Mouse (Mus musculus): Measurements from ENCODE around the gene Gm20661.

Gm20661 gene

DNA sequence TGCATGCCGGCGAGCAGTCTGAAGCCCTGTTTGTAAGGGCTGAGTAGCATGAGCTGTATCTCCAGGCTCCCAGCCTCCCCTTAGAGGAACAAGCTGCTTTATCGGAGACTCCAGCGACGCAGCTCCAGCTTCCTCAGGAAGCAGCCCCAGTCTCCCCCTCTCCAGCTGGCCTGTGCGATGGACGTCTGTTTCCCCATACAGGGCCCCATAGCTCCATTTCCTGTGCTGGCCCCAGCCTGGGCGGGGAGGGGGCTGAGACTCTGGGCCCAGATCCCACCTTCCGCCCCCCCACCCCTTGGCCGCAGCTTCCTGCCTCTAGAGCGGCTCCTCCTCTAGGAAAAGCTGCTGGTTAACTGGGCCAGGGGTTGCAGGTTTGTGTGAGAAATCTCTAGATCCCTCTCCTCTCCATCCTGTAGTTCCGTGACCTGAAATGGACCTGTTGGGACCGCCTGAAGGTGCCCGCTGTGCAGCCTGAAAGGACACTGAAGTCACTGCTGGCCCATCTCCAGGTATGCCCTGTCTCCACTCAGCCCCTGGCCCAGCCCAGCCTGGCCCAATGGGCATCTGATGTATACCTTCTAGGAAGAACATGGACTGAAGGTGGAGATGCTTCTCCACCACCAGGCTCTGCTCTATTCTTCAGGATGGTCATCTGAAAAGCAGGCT lies at the start of gene Gm20661:
TSS of gene Gm20661 (plus strand) at position 378 of the 666 bp plus-strand sequence.
- peak; percentile 61 to 62 for DNase-seq (ENCODE audit: low spot score in 2 of 2)

DNA sequence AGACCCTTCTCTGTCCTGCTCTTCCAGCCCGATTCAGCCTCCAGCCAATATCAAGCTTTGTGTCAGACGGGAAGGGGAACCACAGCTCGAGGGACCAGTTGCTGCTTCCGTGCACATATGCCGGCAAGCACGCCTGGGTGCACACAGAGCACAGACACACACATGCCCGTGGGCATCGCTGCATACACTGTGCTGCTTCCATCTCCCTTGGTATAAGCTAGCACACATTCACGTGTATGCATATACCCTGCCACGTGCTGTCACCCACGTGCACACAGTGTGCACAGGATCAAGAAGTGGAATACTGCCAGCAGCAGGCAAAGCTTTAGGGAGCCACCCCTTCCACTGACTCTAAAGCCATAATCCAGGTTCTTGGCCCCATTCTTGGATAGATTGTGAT lies 48.7 kb upstream of the Gm20661 start:
- DNase-seq (ENCODE audit: low spot score in 2 of 2), result no peak

DNA sequence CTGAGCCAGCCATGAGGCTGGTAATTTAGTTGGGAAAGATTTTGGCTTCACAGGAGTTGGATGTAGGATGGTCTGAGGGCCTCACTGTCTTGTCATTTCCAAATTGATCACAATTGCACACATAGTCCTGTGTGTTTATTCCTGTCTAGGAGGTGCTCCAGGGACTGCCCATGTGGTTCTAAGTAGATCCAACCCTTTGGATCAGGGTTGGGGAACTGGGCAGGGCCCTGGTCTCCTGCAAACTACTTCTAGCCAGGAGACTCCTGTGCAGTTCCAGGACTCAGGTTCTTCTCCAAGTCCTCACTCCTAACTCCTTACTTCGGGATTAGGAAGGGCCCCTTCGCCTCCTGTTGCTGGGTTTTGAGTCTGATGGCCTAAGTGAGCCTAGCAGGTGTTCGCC lies 47.5 kb upstream of the Gm20661 start, which contains the start of gene Camkv:
TSS of gene Camkv (plus strand) at position 301 of the 400 bp plus-strand sequence.
- no peak for DNase-seq (ENCODE audit: low spot score in 2 of 2)

DNA sequence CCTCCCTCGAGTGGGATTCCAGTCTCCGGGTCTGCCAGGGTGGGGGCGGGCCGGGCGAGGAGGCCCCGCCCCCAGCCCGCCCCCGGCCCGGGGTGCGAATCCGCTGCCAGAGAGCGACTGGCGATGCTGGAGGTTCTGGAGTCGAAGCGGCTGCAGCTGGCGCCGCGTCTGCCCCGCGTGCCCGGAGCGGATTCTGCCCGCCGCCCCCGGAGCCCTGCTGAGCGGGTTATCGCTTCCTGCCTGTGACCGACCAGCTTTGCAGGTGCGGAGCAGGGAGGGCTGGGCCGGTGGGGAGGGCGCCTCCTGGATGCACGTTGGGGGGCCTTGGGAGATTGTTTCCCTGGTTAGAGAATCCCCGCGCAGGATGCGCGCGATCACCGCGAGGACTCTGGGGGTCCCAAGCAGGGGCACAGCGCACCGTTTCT lies 47.1 kb upstream of the Gm20661 start:
- DNase-seq (ENCODE audit: low spot score in 2 of 2), result peak; percentile 81

DNA sequence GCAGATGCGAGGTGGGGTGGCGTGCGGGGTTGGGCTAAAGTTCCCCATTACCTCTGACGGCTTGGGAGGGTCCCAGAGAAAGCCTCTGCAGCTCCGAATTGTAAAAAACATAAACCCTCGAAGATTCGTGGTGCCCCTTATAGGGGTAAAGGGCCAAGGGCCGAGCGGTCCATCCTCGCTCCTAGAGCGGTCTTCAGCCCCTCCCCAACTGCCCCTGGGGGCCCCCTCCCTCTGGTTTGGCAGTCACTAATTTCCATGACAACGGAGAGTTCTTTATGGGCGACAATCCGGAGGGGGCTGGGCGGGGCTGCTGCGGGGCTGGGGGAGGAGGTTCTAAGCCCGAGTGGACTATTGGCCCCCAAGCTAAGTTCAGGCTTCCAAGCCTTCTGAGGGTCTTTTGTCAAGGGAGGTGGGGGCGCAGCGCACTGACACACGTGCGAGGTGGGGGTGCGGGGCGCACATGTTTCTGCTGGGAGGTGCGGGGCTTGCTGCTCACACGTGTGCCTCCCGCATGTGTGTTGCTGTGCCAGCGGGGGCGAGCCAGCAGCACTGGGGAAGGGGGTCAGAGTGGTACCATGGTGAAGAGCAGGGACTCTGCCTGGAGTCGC lies 46.5 kb upstream of the Gm20661 start:
- DNase-seq (ENCODE audit: low spot score in 2 of 2), result peak; percentile 20 to 30

DNA sequence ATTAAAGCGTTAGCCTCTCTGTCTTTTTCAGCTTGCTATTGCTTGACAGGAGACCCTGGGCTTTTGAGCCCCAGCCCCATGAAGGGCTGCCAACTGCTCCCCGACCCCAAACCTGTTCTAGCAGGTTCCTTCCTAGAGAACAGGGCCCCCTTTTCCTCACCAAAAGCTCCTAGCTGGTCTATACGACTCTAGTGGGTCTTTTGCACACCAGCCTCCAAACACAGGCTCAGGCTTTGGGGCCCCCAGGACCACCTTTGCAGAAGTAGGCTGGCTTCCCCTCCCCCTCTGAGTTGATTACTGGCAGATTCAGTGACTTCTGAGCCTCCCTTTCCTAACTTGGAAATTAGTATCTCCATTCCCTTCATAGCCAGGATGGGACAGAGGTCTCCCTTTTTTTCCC lies 46.0 kb upstream of the Gm20661 start:
- DNase-seq (ENCODE audit: low spot score in 2 of 2), result no peak

DNA sequence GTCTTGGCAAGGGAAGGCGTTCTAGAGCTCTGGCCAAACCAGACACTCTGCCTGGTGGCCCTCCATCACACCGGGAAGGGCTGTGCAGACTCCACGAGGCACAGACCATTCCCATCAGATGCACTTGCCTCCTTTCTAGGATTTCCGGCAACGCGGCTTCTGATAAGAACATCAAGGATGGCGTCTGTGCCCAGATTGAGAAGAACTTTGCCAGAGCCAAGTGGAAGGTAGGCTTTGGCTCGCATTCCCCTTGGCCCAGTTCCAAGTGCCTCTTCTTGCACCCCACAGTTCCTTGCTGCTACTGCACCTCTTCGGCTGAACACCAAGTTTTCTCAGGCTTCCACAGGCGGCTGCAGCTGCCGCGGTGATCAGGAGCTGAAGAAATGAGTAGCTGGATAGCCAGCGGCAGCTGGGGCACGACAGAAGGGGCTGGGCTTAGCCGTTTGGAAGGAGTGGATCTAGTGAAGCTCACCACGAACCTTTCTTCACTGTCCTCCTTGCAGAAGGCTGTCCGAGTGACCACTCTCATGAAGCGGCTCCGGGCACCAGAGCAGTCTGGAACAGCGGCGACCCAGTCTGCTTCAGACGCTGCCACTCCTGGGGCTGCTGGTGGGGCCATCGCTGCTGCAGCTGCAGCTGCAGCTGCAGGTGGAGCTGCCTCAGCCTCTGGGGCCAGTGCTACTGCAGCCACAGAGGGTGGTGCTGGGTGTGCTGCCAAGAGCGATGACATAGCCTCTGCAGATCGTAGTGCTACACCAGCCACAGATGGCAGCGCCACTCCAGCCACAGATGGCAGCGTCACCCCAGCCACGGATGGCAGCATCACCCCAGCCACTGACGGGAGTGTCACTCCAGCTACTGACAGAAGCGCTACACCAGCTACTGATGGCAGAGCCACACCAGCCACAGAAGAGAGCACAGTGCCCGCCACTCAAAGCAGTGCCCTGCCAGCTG lies 35.3 kb upstream of the Gm20661 start:
- DNase-seq (ENCODE audit: low spot score in 2 of 2), result no peak

DNA sequence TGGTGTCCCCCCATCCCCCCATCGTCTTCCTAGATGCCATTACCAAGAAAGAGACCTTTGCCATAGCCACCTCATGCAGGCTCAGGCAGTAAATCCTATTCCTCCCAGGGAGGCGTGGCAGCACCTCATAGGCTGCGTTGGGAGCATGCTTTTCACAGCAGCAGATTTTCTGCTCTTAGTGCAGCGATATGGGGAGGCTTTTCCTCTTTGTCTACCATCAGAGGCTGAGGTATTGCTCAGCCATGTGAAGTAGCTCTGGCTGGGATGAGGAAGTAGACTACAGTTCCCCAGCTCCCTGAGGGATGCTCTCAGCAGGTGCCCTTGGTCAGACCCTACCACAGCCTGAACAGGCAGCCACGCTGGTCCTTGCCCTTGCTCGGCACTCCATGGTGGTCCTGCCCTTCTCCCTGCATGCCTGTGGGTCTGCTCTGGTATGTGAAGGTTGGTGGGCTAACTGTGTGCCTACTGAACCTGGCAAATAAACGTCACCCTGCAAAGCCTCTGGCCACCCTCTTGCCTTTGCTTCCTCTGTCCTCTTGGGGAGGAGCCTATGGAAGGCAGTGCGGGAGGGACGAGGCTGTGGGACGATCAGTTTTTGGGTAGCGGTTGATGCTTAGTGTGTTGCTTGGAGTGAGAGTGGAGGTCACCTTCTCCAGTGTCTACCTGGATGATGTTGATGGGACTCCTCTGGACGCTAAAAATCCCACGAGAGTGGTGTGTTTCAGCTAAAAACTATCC lies 33.5 kb upstream of the Gm20661 start:
- DNase-seq (ENCODE audit: low spot score in 2 of 2), result no peak

DNA sequence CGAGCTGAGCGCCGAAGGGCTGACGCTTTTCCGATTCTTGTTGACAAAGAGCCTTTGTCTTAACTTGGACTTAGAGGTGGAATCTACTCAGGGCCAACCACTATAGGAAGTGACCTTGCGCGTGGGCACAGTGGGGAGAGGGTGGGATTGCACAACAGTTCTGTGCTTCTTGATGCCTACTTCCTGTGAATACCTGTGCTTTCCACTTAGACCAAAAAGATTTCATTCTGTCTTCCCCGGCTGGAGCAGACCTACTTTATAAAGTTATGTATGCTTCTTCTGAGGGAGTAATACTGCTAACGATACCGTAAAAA lies 33.0 kb upstream of the Gm20661 start, which contains the start of gene Traip:
TSS of gene Traip (plus strand) at position 215 of the 314 bp plus-strand sequence.
- no peak for DNase-seq (ENCODE audit: low spot score in 2 of 2)

DNA sequence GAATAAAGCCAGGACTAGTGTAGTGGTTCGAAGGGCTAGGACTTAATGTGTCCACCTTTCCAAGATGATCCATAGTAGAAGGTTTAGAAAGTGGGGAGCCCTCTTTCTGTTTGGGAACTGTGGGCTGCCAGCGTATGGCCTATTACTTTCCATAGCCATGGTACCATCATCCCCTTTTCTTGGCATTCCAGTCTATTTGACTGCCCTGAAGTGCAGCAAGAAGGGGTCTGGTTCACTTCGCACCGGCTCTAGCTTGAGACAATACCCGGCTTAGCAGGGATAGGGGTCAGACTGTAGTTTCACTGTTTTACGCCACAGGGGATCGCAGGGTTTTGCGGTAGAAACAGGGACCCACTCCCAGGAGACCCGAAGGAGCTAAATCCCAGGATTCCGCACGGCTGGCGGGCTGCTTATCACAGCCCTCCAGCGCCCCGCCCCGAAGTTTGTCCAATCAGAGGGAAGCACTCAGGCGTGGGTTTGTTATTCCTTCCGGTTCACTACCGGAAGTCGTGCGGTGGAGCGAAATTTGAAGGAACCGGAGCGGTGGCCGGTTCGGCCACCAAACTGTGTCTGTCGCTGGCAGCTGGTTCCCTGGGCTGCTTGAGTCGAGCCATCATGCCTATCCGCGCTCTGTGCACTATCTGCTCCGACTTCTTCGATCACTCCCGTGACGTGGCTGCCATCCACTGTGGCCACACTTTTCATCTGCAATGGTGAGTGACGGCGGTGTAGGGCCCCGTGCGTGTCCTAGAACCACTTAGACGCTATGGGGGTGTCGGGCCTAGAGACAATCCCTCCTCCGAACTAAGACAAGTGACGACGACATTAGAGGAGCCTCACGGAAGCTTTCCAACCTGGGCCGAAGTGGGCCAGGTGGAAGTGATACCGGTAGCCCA lies 32.1 kb upstream of the Gm20661 start:
- DNase-seq (ENCODE audit: low spot score in 2 of 2), result peak; percentile 77 to 84

DNA sequence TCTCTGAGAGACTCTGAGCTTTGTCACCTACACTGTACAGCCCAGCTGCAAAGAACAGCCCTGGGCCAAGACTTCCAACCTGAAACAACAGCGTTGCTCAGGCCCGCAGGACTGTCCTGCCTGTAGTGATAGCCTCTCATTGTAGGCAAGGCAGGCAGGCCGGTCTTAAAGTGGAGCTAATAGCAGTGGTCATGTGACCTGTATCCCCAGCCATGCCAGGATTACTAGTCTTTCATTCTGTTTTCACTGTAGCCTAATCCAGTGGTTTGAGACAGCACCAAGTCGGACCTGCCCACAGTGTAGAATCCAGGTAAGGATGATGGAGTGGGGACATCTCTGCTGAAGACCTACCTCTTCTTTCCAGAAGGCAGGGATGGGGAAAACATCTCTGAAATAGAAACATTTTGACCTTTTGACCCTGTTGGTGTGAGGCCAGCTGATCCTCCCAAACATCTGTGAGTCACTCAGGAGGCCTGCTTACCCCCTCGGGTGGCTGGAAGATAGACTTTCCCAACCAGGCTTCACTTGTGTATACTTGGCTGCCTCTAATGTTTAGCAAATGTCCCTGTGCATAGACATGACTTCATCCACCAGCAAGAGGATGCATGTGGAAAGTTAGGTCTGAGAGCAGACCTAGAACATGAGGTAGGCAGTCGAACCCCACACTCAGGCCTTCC lies 27.1 kb upstream of the Gm20661 start:
- DNase-seq (ENCODE audit: low spot score in 2 of 2), result no peak

DNA sequence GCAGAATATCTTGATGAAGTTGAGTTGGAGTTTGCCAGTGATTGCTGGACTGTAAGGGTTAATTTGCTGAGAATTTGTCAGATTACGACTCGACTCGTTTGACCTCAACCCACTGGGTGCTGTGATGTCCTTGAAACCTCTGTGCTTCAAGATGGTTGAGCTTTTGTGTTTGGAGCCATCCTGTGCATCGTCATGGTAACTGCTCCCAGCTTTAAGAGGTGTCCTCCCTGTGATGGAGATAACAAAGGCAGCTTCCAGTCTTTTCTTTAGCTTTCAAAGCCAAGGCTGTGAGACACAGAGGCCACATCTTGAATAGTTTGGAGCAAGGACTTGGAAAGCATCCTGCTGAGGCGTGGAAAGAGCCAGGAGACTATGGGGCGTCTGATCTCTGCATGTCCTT lies 25.7 kb upstream of the Gm20661 start:
- DNase-seq (ENCODE audit: low spot score in 2 of 2), result no peak

DNA sequence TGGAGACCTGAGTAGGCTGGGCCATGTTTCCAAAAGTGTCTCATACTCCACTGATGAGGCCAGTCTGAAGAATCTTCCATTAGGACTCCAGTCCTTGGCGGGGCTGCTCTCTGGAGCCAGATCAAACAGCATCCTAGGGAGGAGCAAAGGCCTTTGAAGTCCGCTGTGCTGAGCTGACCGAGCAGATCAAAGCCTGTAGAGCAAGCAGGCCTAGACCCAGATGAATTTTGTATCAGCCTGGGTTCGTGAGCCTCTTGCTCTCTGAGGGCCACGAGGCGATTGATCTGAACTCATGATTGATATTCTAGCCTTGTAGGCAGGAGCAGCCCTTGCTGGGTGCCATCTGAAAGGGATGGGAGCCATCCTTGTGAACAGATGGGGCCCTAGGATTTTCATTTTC lies 23.0 kb upstream of the Gm20661 start:
- no peak for DNase-seq (ENCODE audit: low spot score in 2 of 2)

DNA sequence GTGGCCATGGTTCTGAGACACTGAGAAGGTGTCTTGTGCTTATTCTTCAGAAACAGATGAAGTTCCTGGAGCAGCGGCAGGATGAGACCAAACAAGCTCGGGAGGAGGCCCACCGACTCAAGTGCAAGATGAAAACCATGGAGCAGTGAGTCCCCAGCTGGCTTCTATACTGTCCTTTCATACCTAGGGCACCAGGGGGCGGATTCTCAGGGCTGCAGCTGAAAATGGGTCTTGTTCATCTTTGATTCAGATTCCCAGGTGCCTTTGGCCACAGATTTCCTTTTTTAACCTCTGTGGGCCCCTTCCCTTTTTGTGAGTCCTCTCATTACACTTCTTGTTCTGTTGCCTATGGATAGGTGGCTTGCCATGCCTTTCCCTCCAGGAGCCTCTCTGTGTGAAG lies 21.9 kb upstream of the Gm20661 start:
- no peak for DNase-seq (ENCODE audit: low spot score in 2 of 2)

DNA sequence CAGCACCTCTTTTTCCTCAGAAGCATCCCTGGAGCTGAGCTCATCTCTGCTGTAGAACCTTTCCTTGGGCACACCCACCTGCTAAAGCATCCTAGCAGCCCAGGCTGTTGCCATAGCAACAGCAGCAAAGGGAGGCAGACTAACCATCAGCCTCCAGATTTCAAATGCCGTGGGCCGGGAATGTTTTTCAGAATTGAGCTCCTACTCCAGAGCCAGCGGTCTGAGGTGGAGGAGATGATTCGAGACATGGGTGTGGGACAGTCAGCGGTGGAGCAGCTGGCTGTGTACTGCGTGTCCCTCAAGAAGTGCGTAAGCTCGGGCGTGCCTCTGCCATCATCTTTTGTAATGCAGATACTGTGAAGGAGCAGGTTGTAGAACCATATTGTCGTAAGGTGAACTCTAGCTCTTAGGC lies 21.5 kb upstream of the Gm20661 start:
- DNase-seq (ENCODE audit: low spot score in 2 of 2), result no peak

DNA sequence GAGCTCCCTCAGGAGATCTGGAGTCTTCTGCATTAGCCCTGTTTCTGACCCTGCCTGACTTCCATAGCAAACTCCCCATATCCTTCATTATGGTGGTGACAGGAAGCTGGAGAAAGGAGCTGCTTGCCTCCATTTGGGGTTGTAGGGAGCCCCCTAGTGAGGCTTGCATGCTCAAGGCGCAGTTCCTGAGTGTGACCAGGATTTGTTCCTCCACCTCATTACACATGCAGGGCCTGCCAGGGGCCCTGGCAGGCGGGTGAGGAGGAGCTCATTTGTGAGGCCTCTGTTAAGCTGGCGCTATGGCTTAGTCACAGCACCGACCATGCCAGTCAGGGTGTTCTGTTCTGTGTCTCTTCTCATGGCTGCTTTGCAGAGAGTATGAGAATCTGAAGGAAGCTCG lies 21.0 kb upstream of the Gm20661 start:
- no peak for DNase-seq (ENCODE audit: low spot score in 2 of 2)

DNA sequence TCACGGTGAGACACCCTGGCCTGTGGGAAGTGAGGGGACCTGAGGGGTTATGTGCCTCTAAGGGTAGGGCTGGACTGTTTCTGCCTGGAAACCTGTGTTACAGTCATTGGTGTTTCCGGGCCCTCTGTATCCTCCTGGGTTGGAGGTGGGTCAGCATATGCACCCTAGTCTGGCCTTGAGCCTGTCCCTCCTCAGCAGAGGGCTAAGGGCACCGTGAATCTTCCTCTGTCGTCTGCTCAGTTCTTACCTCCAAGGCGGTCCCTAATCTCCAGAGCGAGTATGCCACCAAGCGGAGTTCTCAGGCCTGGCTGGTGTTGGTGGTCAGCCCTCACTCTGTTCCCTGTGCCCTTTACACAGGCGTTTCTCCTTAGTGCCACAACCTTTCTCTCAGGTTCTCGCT lies 19.9 kb upstream of the Gm20661 start:
- DNase-seq (ENCODE audit: low spot score in 2 of 2), result no peak

DNA sequence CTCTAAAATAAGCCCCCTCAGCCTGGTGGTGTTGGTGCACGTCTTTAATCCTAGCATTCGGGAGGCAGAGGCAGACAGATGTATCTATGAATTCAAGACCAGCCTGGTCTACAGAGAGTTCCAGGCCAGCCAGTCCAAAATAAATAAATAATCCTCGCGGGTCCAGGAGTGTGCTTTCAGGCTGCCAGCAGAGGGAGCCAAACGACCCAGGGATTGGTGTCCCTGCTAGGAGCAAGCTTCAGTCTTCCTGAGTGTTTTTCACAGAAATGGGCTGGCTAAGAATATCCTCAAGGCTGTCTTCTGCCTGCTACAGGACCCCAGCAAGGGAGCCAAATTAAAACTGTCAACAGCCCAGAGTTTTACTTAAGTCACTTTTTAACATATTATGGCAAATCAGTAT lies 19.2 kb upstream of the Gm20661 start:
- DNase-seq (ENCODE audit: low spot score in 2 of 2), result peak; percentile 54 to 86

DNA sequence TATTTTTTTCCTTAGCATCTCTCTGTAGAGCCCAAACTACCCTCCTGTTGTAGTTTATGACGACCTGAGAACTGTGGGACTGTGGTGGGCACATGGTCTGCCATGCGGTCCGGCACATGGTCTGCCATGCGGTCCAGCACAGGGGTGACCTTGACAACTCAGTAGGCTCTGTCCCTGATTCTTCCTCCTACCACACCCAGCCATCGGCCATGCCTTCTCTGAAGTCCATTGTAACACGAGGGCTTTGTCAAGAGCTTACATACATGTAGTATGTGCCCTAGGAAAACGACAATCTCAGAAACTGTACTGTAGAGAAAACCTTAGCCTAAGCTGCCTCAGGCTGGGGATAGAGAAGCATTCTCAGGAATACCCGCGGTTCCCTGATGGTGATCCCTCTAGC lies 18.2 kb upstream of the Gm20661 start:
- no peak for DNase-seq (ENCODE audit: low spot score in 2 of 2)

DNA sequence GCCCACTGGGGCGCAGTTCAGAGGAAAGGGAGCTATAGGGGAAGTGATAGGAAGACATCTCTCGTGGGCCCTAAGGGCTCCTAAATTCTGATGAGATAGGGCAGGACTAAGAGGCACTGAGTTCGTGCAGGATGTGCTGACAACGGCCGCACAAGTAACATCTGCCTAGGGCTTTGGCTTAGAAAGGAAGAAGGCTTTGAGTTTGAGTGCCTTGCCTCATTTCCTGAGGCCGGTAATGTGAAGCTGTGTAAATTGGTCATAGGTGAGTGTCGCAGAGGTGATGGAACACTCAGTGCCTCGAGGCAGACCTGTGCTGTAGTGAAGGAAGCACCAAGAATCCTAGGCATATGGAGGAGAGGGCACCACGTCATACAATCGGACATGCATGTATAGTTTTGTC lies 16.2 kb upstream of the Gm20661 start:
- no peak for DNase-seq (ENCODE audit: low spot score in 2 of 2)
